Mouse (Mus musculus) left cerebral cortex, postnatal 14 days (tissue): ENCODE data around the gene Vtn. TPM values are rescaled to one million over a fixed set of nuclear protein-coding genes. Genes with fewer than 3 reads are reported as not detected.

Experiments
- total RNA-seq, 2 experiments: library from RNA; stranded (reverse); gene quantifications; 2 replicates each; pipeline ENCODE4 v1.2.3; 2021

The Vtn gene
- total RNA-seq, 2 experiments from 2014 or later = 90.5 to 105 TPM

Other genes starting within 250 kb of the Vtn start
- 100 to 1,000 TPM; 171 to 187 TPM for gene 2610507B11Rik, start 237.3 kb upstream of the Vtn start, total RNA-seq
- 1 to 10 TPM; 6.4 to 9.3 TPM for gene BC030499, start 208.2 kb upstream of the Vtn start, total RNA-seq
- gene Spag5, start 197.6 kb upstream of the Vtn start, total RNA-seq = 1 to 10 TPM; 5.0 to 8.4 TPM
- 100 to 1,000 TPM; 532 to 560 TPM for gene Aldoc, start 176.1 kb upstream of the Vtn start, total RNA-seq
- 10 to 100 TPM; 81.1 to 81.3 TPM for gene Pigs, start 170.7 kb upstream of the Vtn start, total RNA-seq
- 10 to 100 TPM; 28.2 to 30.6 TPM for gene Unc119, start 155.6 kb upstream of the Vtn start, total RNA-seq
- not detected for gene Foxn1, start 112.5 kb upstream of the Vtn start, total RNA-seq
- gene Slc13a2, start 76.9 kb upstream of the Vtn start, total RNA-seq = not detected
- 10 to 100 TPM; 10.2 to 10.5 TPM for gene Slc46a1, start 33.4 kb upstream of the Vtn start, total RNA-seq
- gene Sarm1, start 1.3 kb upstream of the Vtn start, total RNA-seq = 10 to 100 TPM; 43.5 to 44.2 TPM
- gene Sebox, start 4.4 kb downstream of the Vtn start, total RNA-seq = 1 to 10 TPM; 1.2 to 1.3 TPM
- 10 to 100 TPM; 37.1 to 44.2 TPM for gene Tmem199, start 13.1 kb downstream of the Vtn start, total RNA-seq
- 100 to 1,000 TPM; 115 to 119 TPM for gene Poldip2, start 13.1 kb downstream of the Vtn start, total RNA-seq
- gene Tnfaip1, start 37.2 kb downstream of the Vtn start, total RNA-seq = 10 to 100 TPM; 42.8 to 46.0 TPM
- 10 to 100 TPM; 83.0 to 87.6 TPM for gene Ift20, start 37.3 kb downstream of the Vtn start, total RNA-seq
- gene Tmem97, start 51.7 kb downstream of the Vtn start, total RNA-seq = 10 to 100 TPM; 22.2 to 24.0 TPM
- 10 to 100 TPM; 80.9 to 91.1 TPM for gene Nlk, start 198.3 kb downstream of the Vtn start, total RNA-seq